Comparison of ENCODE assay signal across 7 mouse cellular contexts in genomic region chr3:133309954-133310808, GRCm38 (mm10). TPM values are rescaled to one million over a fixed set of nuclear protein-coding genes. Genes with fewer than 3 reads are reported as not detected.
DNase-seq lines count a peak whose midpoint lies in the region; ATAC-seq and TF ChIP-seq lines count a peak whose summit lies in the region.

Gene Ppa2 (plus strand): TSS chr3:133310110.

- TF ChIP-seq POLR2A in small intestine, adult 2 months (IDR thresholded peaks at IDR 0.05; ENCODE audit: low read depth, low read length) = peak; percentile 54; the same call in 1 of the 2 replicates

- no peaks in the 10 kb centered on the region for H3K27me3 ChIP-seq in intestine, embryonic 16.5 days (replicated peaks; ENCODE audit: control insufficient read depth, insufficient read depth, low read length)
- H3K27me3 ChIP-seq in midbrain, embryonic 12.5 days = no peaks in the 10 kb centered on the region
- no peaks in the 10 kb centered on the region for H3K27me3 ChIP-seq in small intestine, adult 2 months (ENCODE audit: control insufficient read depth, insufficient read depth, low read length)

- peak; percentile 91 for DNase-seq in adrenal gland, adult 2 months
- peak; percentile 75 for DNase-seq in embryo, embryonic 11.5 days (ENCODE audit: low read depth, low spot score)
- peak; percentile 65 to 83 for DNase-seq in gastrocnemius, postnatal 4 days (ENCODE audit: low spot score in 2 of 2)
- peak; percentile 85 for DNase-seq in left cerebral cortex, postnatal 4 days

- ATAC-seq in intestine, embryonic 16.5 days = peak; percentile 91
- peak; percentile 94 for ATAC-seq in midbrain, embryonic 12.5 days (ENCODE audit: low FRiP score, low read depth)

- H3K4me3 ChIP-seq in intestine, embryonic 16.5 days (ENCODE audit: low read length) = peak within 1 kb of the TSS; percentile 83
- peak within 1 kb of the TSS; percentile 73 for H3K4me3 ChIP-seq in midbrain, embryonic 12.5 days
- peak within 1 kb of the TSS; percentile 73 for H3K4me3 ChIP-seq in small intestine, adult 2 months (ENCODE audit: low read depth, low read length)

- H3K36me3 ChIP-seq in intestine, embryonic 16.5 days (ENCODE audit: control insufficient read depth, insufficient read depth, low read length) = peaks cover 4% of the 10 kb centered on the region; the same call in 1 of the 2 replicates
- H3K36me3 ChIP-seq in midbrain, embryonic 12.5 days = no peaks in the 10 kb centered on the region
- no peaks in the 10 kb centered on the region for H3K36me3 ChIP-seq in small intestine, adult 2 months (ENCODE audit: control insufficient read depth, insufficient read depth, low read length)

- H3K4me1 ChIP-seq in intestine, embryonic 16.5 days (ENCODE audit: control insufficient read depth, insufficient read depth, low read length) = peaks cover 8% of the 10 kb centered on the region; the same call in 1 of the 2 replicates
- H3K4me1 ChIP-seq in midbrain, embryonic 12.5 days = 0 out of 2 replicates have a peak, but pooled peaks cover 7% of the 10 kb centered on the region
- peaks cover 8% of the 10 kb centered on the region for H3K4me1 ChIP-seq in small intestine, adult 2 months (ENCODE audit: control insufficient read depth, insufficient read depth, insufficient read length, low read length)

- 0 out of 2 replicates have a peak, but pooled peaks cover 2% of the 10 kb centered on the region for H3K9me3 ChIP-seq in intestine, embryonic 16.5 days (ENCODE audit: control insufficient read depth, low read length)
- H3K9me3 ChIP-seq in midbrain, embryonic 12.5 days = no peaks in the 10 kb centered on the region

- H3K9ac ChIP-seq in intestine, embryonic 16.5 days (ENCODE audit: low read depth, low read length) = peak within 1 kb of the TSS; percentile 97
- peak within 1 kb of the TSS; percentile 88 for H3K9ac ChIP-seq in midbrain, embryonic 12.5 days (replicated peaks)

- intact Hi-C loops in left cerebral cortex, postnatal 4 days (cut with DNase I) = loop anchor here (10.0 kb wide), 2 partner anchors 235 to 1315 kb away; partner anchors contain the start of gene Tet2

- peak within 1 kb of the TSS; percentile 98 for H3K27ac ChIP-seq in intestine, embryonic 16.5 days (ENCODE audit: low read length)
- peak within 1 kb of the TSS; percentile 97 for H3K27ac ChIP-seq in midbrain, embryonic 12.5 days (replicated peaks)
- H3K27ac ChIP-seq in small intestine, adult 2 months (ENCODE audit: insufficient read depth, low read depth, low read length) = peak within 1 kb of the TSS; percentile 77

- TF ChIP-seq CTCF in small intestine, adult 2 months (IDR thresholded peaks at IDR 0.05; ENCODE audit: extremely low read depth, insufficient read length, insufficient replicate concordance, low read depth, low read length) = peak; percentile 76

- H3K4me2 ChIP-seq in intestine, embryonic 16.5 days (ENCODE audit: low read depth, low read length) = peak within 1 kb of the TSS; percentile 70
- H3K4me2 ChIP-seq in midbrain, embryonic 12.5 days (replicated peaks) = peak within 1 kb of the TSS; percentile 62

- WGBS in intestine, embryonic 16.5 days = under 1% methylated on average over 81 of the region's 95 CpGs
- WGBS in midbrain, embryonic 12.5 days = under 1% methylated on average over 86 of the region's 95 CpGs
- WGBS in small intestine, adult 2 months = under 1% methylated on average over 95 of the region's 95 CpGs

RNA-seq across cellular contexts. Expression of gene Ppa2, which starts in this region (rescaled TPM):
- 10 to 100 TPM; 55.8 to 71.8 TPM for total RNA-seq in adrenal gland, adult 2 months (2021)
- 204 and 213 TPM in 2 replicates for polyA plus RNA-seq in adrenal gland, adult 2 months (2012; rRNA removed)
- total RNA-seq in gastrocnemius, postnatal 4 days (2021) = 10 to 100 TPM; 48.4 to 56.0 TPM
- 146 and 149 TPM in 2 replicates for polyA plus RNA-seq in intestine, embryonic 16.5 days (2015; fragmentation: Nextera tagmentation; extraction: Ambion mirVana)
- 10 to 100 TPM; 44.9 to 51.5 TPM for total RNA-seq in left cerebral cortex, postnatal 4 days (2021)
- polyA plus RNA-seq in midbrain, embryonic 12.5 days (2016; fragmentation: Nextera tagmentation; extraction: Ambion mirVana) = 78.1 and 79.9 TPM in 2 replicates
- 32.2 and 48.5 TPM in 2 replicates for polyA plus RNA-seq in small intestine, adult 2 months (2012; rRNA removed)

Comparison
In these comparisons a context has a peak if more than half of its experiments do, and no peak if none do; other contexts are left out.
1. Peak in every context shown above with its lines: DNase-seq, ATAC-seq, H3K4me3 ChIP-seq and H3K27ac ChIP-seq.